Mouse (Mus musculus) thymus, postnatal 25 days (tissue): ENCODE results near the gene Gm960.

Experiments used
- DNase-seq: peaks from one replicate; pipeline ENCODE4 v3.0.0; 2022

Gm960 gene

GRCm38 (mm10) chr19:4620721-4621120 lies 77.7 kb downstream of the Gm960 start:
- no peak for DNase-seq

GRCm38 (mm10) chr19:4619461-4619860 lies 79.0 kb downstream of the Gm960 start:
- no peak for DNase-seq

GRCm38 (mm10) chr19:4618183-4618582 lies 80.3 kb downstream of the Gm960 start:
- no peak for DNase-seq

GRCm38 (mm10) chr19:4616546-4616945 lies 81.9 kb downstream of the Gm960 start:
- no peak for DNase-seq

GRCm38 (mm10) chr19:4615151-4616093 lies 83.0 kb downstream of the Gm960 start, which contains the start of gene Lrfn4:
Gene Lrfn4, minus strand, starts transcription at chr19:4615667.
- peak; percentile 50 for DNase-seq

- no peak for DNase-seq
These were observed 83.9 kb downstream of the Gm960 start for GRCm38 (mm10) chr19:4614305-4615150.

- DNase-seq = no peak
These were observed 84.8 kb downstream of the Gm960 start for GRCm38 (mm10) chr19:4613464-4614304.

- no peak for DNase-seq
These were observed 86.1 kb downstream of the Gm960 start for GRCm38 (mm10) chr19:4612181-4612961.

GRCm38 (mm10) chr19:4610109-4610508 lies 88.4 kb downstream of the Gm960 start:
- DNase-seq = no peak

GRCm38 (mm10) chr19:4608511-4608910 lies 90.0 kb downstream of the Gm960 start:
- DNase-seq = no peak

- DNase-seq = no peak
These were observed 91.1 kb downstream of the Gm960 start for GRCm38 (mm10) chr19:4607406-4607805.

GRCm38 (mm10) chr19:4605654-4606053 lies 92.8 kb downstream of the Gm960 start:
- DNase-seq = no peak

GRCm38 (mm10) chr19:4603801-4604723 lies 94.4 kb downstream of the Gm960 start:
- DNase-seq = peak; percentile 47

GRCm38 (mm10) chr19:4602459-4602858 lies 96.0 kb downstream of the Gm960 start:
- no peak for DNase-seq

- no peak for DNase-seq
These were observed 102.4 kb downstream of the Gm960 start for GRCm38 (mm10) chr19:4596071-4596470.

- no peak for DNase-seq
These were observed 104.5 kb downstream of the Gm960 start for GRCm38 (mm10) chr19:4593792-4594522.

GRCm38 (mm10) chr19:4590025-4590424 lies 108.4 kb downstream of the Gm960 start:
- peak; percentile 30 for DNase-seq

GRCm38 (mm10) chr19:4589081-4589480 lies 109.4 kb downstream of the Gm960 start:
- DNase-seq = no peak

- no peak for DNase-seq
These were observed 110.0 kb downstream of the Gm960 start for GRCm38 (mm10) chr19:4588430-4588829.

GRCm38 (mm10) chr19:4587426-4587825 lies 111.0 kb downstream of the Gm960 start:
- no peak for DNase-seq
